Mouse (Mus musculus) liver, postnatal 0 days (tissue): ENCODE results near the gene Mterf1a. TPM values are rescaled to one million over a fixed set of nuclear protein-coding genes. Genes with fewer than 3 reads are reported as not detected.
"Not testable (repeated sequence)": the region's sequence is repeated elsewhere in the genome, so short reads cannot be mapped to it uniquely, and the experiment has no call there.

Source experiments
- ATAC-seq: fragments of 200-750 bp; cut with Nextera tagmentation; 2 replicates; pipeline ENCODE4 v1.8.0; 2017; ENCODE audit warnings: mild to moderate bottlenecking, moderate library complexity
- DNase-seq: peaks from one replicate; pipeline ENCODE4 v3.0.0-alpha.2; 2016
- H3K27ac ChIP-seq: fragments of 300-500 bp; sonication (generic); 2 replicates; pipeline ENCODE4 v1.5.1; 2014; ENCODE audit warnings: antibody characterized with exemption, moderate library complexity, mild to moderate bottlenecking, low read depth
- H3K27me3 ChIP-seq: fragments of 300-500 bp; sonication (generic); 2 replicates; pipeline ENCODE4 v1.6.1; 2014; ENCODE audit warnings: low read length, control low read depth, mixed read lengths; ENCODE audit not compliant: insufficient read depth
- H3K36me3 ChIP-seq: fragments of 300-500 bp; sonication (generic); replicated peaks from 2 replicates; pipeline ENCODE4 v1.6.1; 2014; ENCODE audit warnings: mild to moderate bottlenecking, control low read depth, low read length, moderate library complexity, mixed read lengths; ENCODE audit not compliant: insufficient read depth
- H3K4me1 ChIP-seq: fragments of 300-500 bp; sonication (generic); 2 replicates; pipeline ENCODE4 v1.6.1; 2014; ENCODE audit warnings: antibody characterized with exemption, mild to moderate bottlenecking, control low read depth; ENCODE audit not compliant: insufficient read depth
- H3K4me2 ChIP-seq: fragments of 300-500 bp; sonication (generic); 2 replicates; pipeline ENCODE4 v1.6.1; 2014; ENCODE audit warnings: low read depth, mild to moderate bottlenecking, low read length, moderate library complexity, mixed read lengths
- H3K4me3 ChIP-seq: fragments of 300-500 bp; sonication (generic); 2 replicates; pipeline ENCODE4 v1.5.1; 2014; ENCODE audit warnings: low read depth, low read length
- H3K9ac ChIP-seq: fragments of 300-500 bp; sonication (generic); replicated peaks from 2 replicates; pipeline ENCODE4 v1.6.1; 2014; ENCODE audit warnings: mild to moderate bottlenecking, moderate library complexity
- H3K9me3 ChIP-seq: fragments of 300-500 bp; sonication (generic); 2 replicates; pipeline ENCODE4 v1.6.1; 2016; ENCODE audit warnings: mild to moderate bottlenecking, control low read depth, low read length, mixed read lengths
- CTCF ChIP-seq: sonication (generic); IDR thresholded peaks from 2 replicates; pipeline ENCODE4 v1.5.1; 2016; ENCODE audit warnings: antibody characterized with exemption, low read depth
- EP300 ChIP-seq: IDR thresholded peaks from 2 replicates; pipeline ENCODE4 v1.6.1; 2016; ENCODE audit warnings: antibody characterized with exemption, low read depth, mild to moderate bottlenecking
- WGBS: fragments of 180-500 bp; shearing (Covaris S2); extraction: QIAGEN DNeasy Blood & Tissue Kit; methylation state at CpG from one replicate; pipeline ENCODE4 v1.1.7; 2014; ENCODE audit not compliant: insufficient replicate concordance; 5-methylcytosine and 5-hydroxymethylcytosine counted together
- polyA plus RNA-seq: library from polyadenylated mRNA; unstranded; fragments of >200 nt; fragmentation: Nextera tagmentation; extraction: Ambion mirVana; gene quantifications from 2 replicates; pipeline ENCODE4 v1.2.1, GENCODE M21; 2015

The Mterf1a gene
- polyA plus RNA-seq, 1 experiment from 2014 or later: 3.3 TPM

GRCm38 (mm10) chr5:3926666-3927065 is 32.9 kb upstream of the Mterf1a start:
- H3K27ac ChIP-seq: no peak overlapping the region
- no peaks in the 10 kb centered on the region for H3K9me3 ChIP-seq
- no peak for DNase-seq
- no peaks in the 10 kb centered on the region for H3K27me3 ChIP-seq
- H3K9ac ChIP-seq: no peak overlapping the region
- peaks cover 18% of the 10 kb centered on the region for H3K4me1 ChIP-seq
- ATAC-seq: no peak
- no peak for TF ChIP-seq EP300
- WGBS: 56% methylated on average over 4 of the region's 4 CpGs
- H3K4me2 ChIP-seq: no peak overlapping the region
- no peaks in the 10 kb centered on the region for H3K36me3 ChIP-seq
- no peak overlapping the region for H3K4me3 ChIP-seq

GRCm38 (mm10) chr5:3922350-3922749 is 28.6 kb upstream of the Mterf1a start:
- DNase-seq: no peak
- TF ChIP-seq EP300 (no peak), CTCF (no peak)
- ATAC-seq: no peak
- WGBS: 77% methylated on average over 2 of the region's 2 CpGs
- peaks cover 3% of the 10 kb centered on the region; the same call in 1 of the 2 replicates for H3K4me1 ChIP-seq
- no peak overlapping the region for H3K27ac ChIP-seq
- no peak overlapping the region for H3K9ac ChIP-seq
- no peaks in the 10 kb centered on the region for H3K9me3 ChIP-seq
- no peak overlapping the region for H3K4me2 ChIP-seq
- no peaks in the 10 kb centered on the region for H3K27me3 ChIP-seq
- H3K4me3 ChIP-seq: no peak overlapping the region
- no peaks in the 10 kb centered on the region for H3K36me3 ChIP-seq

DNA sequence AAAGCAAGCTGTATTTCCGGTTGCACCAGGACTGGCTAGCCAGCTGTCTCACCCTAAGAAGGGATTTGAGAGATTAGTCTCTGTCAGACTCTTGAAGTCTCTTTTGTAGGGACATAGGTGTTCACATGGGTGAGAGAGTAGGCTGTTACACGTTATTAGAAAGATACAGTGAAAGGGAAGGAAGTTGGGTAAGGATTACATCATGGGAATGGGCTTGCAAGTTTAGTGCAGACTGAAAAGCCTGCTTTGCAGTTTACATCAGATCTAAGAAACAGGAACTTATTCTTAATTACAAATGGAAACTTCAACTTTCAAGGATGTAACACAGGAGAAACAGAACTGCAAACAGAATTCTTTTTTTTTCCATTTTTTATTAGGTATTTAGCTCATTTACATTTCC is 11.7 kb upstream of the Mterf1a start:
- Histone ChIP-seq H3K4me3 (no peak overlapping the region), H3K27ac (no peak overlapping the region), H3K9ac (no peak overlapping the region), H3K27me3 (no peaks in the 10 kb centered on the region), H3K4me1 (no peaks in the 10 kb centered on the region), H3K36me3 (no peaks in the 10 kb centered on the region), H3K9me3 (no peaks in the 10 kb centered on the region), H3K4me2 (no peak overlapping the region)
- ATAC-seq (no peak), DNase-seq (no peak)
- no peak for TF ChIP-seq CTCF
- no peak for TF ChIP-seq EP300
- WGBS: 42% methylated on average over 2 of the region's 2 CpGs

DNA sequence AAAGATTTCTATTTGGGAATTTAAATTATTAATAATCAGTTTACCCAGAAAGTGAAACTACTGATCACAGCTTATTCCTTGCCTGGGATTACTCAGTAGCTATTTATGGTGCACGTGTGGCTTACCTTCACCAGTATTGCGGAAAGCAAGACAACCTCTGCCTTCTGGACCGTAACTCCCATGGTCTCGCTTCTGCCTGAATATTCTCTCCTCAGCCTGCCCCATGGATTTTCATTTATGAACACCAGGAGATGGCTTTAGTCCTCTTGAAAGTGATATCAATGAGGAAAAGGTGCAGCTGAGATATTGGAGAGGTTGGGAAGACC is 524 bp upstream of the Mterf1a start:
- H3K27me3 ChIP-seq, H3K4me3 ChIP-seq, H3K9me3 ChIP-seq, H3K9ac ChIP-seq, H3K4me2 ChIP-seq, H3K27ac ChIP-seq, ATAC-seq, H3K36me3 ChIP-seq, DNase-seq, H3K4me1 ChIP-seq: not testable (repeated sequence)
- WGBS: 95% methylated on average over 4 of the region's 4 CpGs

- ATAC-seq: no peak
- Histone ChIP-seq H3K9me3 (no peaks in the 10 kb centered on the region), H3K27ac (no peak overlapping the region), H3K4me1 (no peaks in the 10 kb centered on the region; the same call in 1 of the 2 replicates), H3K9ac (no peak overlapping the region), H3K27me3 (no peaks in the 10 kb centered on the region), H3K4me2 (no peak overlapping the region), H3K36me3 (no peaks in the 10 kb centered on the region), H3K4me3 (no peak overlapping the region)
- TF ChIP-seq EP300: no peak
- peak; percentile 23; the same call in 1 of the 2 replicates for TF ChIP-seq CTCF
- no peak for DNase-seq
These were observed 4.5 kb downstream of the Mterf1a start for GRCm38 (mm10) chr5:3889201-3889600.

DNA sequence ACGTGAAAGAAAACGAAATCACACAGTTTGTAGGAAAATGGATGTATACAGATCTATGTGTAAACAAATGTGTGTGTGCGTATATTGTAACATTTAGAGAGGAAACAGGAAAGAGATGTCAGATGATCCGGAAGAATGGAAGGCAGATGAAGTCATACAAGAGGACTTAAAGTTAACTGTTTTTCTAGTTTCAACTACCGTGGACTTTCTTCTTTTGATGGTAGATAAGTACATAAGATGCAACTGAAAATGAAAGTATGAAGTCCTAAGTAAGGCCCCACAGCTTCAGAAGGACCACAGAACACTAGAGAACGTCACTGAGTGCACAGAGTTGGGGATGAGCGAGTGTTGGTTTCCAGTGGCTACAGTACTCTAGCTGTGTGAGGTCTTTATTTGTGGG is 6.9 kb downstream of the Mterf1a start:
- H3K4me2 ChIP-seq, H3K27ac ChIP-seq, ATAC-seq, H3K27me3 ChIP-seq, H3K36me3 ChIP-seq, H3K4me3 ChIP-seq, DNase-seq, H3K9me3 ChIP-seq, H3K9ac ChIP-seq, H3K4me1 ChIP-seq: not testable (repeated sequence)
- WGBS: 77% methylated on average over 7 of the region's 7 CpGs

DNA sequence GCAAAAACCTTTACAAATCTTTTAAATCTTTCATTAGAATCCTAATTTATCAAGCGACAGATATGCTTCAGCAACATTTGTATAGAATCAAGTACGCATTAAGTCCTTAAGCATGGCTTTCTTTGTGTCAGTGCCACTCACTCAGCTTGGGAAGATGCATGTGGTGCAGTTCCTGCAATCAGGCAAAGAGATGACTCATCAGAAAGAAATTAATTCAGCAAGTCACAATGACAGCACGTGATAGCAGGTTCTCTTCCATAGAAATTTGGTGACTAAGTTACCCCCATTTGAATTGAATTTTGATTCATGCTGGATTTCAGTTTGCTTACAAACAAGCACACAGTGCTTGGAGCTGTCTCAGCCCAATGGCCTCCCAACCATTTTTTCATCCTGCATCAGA is 20.2 kb downstream of the Mterf1a start:
- TF ChIP-seq CTCF: no peak
- TF ChIP-seq EP300: no peak
- DNase-seq: no peak
- 80% methylated on average over 3 of the region's 3 CpGs for WGBS

More for the DNA sequence above, 20.2 kb downstream of the Mterf1a start:
- no peak overlapping the region for H3K4me3 ChIP-seq
- H3K4me1 ChIP-seq: no peaks in the 10 kb centered on the region
- no peaks in the 10 kb centered on the region for H3K27me3 ChIP-seq
- no peak overlapping the region for H3K4me2 ChIP-seq
- no peak for ATAC-seq
- H3K36me3 ChIP-seq: no peaks in the 10 kb centered on the region
- no peak overlapping the region for H3K27ac ChIP-seq
- H3K9ac ChIP-seq: no peak overlapping the region
- H3K9me3 ChIP-seq: no peaks in the 10 kb centered on the region
